Mouse (Mus musculus): ENCODE measurements around the gene Ncoa6. TPM values are rescaled to one million over a fixed set of nuclear protein-coding genes. Genes with fewer than 3 reads are reported as not detected.

The Ncoa6 gene
- polyA plus RNA-seq, 1 experiment from 2014 or later: 34.8 TPM

GRCm38 (mm10) chr2:155381643-155382331, 91.9 kb downstream of the Ncoa6 start:
- Histone ChIP-seq H3K36me3 (ENCODE audit: control insufficient read depth, insufficient read depth, low read length) (no peaks in the 10 kb centered on the region), H3K4me3 (ENCODE audit: low read depth, low read length) (peak overlapping the region; percentile 81), H3K9ac (ENCODE audit: low read depth, low read length) (peak overlapping the region; percentile 95), H3K4me1 (replicated peaks; ENCODE audit: control insufficient read depth, insufficient read depth, low read length) (peaks cover 12% of the 10 kb centered on the region), H3K9me3 (ENCODE audit: control insufficient read depth, low read length) (no peaks in the 10 kb centered on the region), H3K27ac (ENCODE audit: low read depth, low read length) (peak overlapping the region; percentile 97), H3K4me2 (replicated peaks; ENCODE audit: low read depth, low read length) (peak overlapping the region; percentile 82), H3K27me3 (ENCODE audit: control insufficient read depth, insufficient read depth, low read length) (peaks cover 2% of the 10 kb centered on the region; the same call in 1 of the 2 replicates)
- ATAC-seq (ENCODE audit: low FRiP score) (peak; percentile 94), DNase-seq (ENCODE audit: low spot score) (peak; percentile 98)
- WGBS: under 1% methylated on average over 68 of the region's 68 CpGs

- H3K27ac ChIP-seq (ENCODE audit: low read depth, low read length): peak overlapping the region; percentile 97
Observed at GRCm38 (mm10) chr2:155381060-155381437, 92.6 kb downstream of the Ncoa6 start.

GRCm38 (mm10) chr2:155380261-155381059, 93.2 kb downstream of the Ncoa6 start, which contains the start of gene Trp53inp2:
Gene Trp53inp2 (plus strand): TSS chr2:155381059.
- Histone ChIP-seq H3K36me3 (ENCODE audit: control insufficient read depth, insufficient read depth, low read length) (no peaks in the 10 kb centered on the region), H3K27me3 (ENCODE audit: control insufficient read depth, insufficient read depth, low read length) (peaks cover 2% of the 10 kb centered on the region; the same call in 1 of the 2 replicates), H3K4me2 (replicated peaks; ENCODE audit: low read depth, low read length) (peak within 1 kb of the TSS; percentile 82), H3K9me3 (ENCODE audit: control insufficient read depth, low read length) (no peaks in the 10 kb centered on the region), H3K4me1 (replicated peaks; ENCODE audit: control insufficient read depth, insufficient read depth, low read length) (0 out of 2 replicates have a peak, but pooled peaks cover 5% of the 10 kb centered on the region), H3K4me3 (ENCODE audit: low read depth, low read length) (peak within 1 kb of the TSS; percentile 81), H3K27ac (ENCODE audit: low read depth, low read length) (peak within 1 kb of the TSS; percentile 97), H3K9ac (ENCODE audit: low read depth, low read length) (peak within 1 kb of the TSS; percentile 95)
- no peak for DNase-seq (ENCODE audit: low spot score)
- no peak for ATAC-seq (ENCODE audit: low FRiP score)
- 52% methylated on average over 8 of the region's 8 CpGs for WGBS

More at GRCm38 (mm10) chr2:155381060-155381437, 92.6 kb downstream of the Ncoa6 start:
- Histone ChIP-seq H3K27me3 (ENCODE audit: control insufficient read depth, insufficient read depth, low read length) (peaks cover 2% of the 10 kb centered on the region; the same call in 1 of the 2 replicates), H3K4me1 (replicated peaks; ENCODE audit: control insufficient read depth, insufficient read depth, low read length) (peaks cover 9% of the 10 kb centered on the region; the same call in 1 of the 2 replicates), H3K9me3 (ENCODE audit: control insufficient read depth, low read length) (no peaks in the 10 kb centered on the region), H3K4me3 (ENCODE audit: low read depth, low read length) (peak overlapping the region; percentile 81), H3K4me2 (replicated peaks; ENCODE audit: low read depth, low read length) (peak overlapping the region; percentile 82), H3K9ac (ENCODE audit: low read depth, low read length) (peak overlapping the region; percentile 95), H3K36me3 (ENCODE audit: control insufficient read depth, insufficient read depth, low read length) (no peaks in the 10 kb centered on the region)
- DNase-seq (ENCODE audit: low spot score): peak; percentile 38
- WGBS: 2% methylated on average over 11 of the region's 11 CpGs
- ATAC-seq (ENCODE audit: low FRiP score): no peak

- DNase-seq (ENCODE audit: low spot score): no peak
- Histone ChIP-seq H3K4me3 (ENCODE audit: low read depth, low read length) (no peak overlapping the region), H3K27ac (ENCODE audit: low read depth, low read length) (no peak overlapping the region), H3K36me3 (ENCODE audit: control insufficient read depth, insufficient read depth, low read length) (no peaks in the 10 kb centered on the region), H3K27me3 (ENCODE audit: control insufficient read depth, insufficient read depth, low read length) (peaks cover 2% of the 10 kb centered on the region; the same call in 1 of the 2 replicates), H3K9me3 (ENCODE audit: control insufficient read depth, low read length) (no peaks in the 10 kb centered on the region), H3K4me2 (replicated peaks; ENCODE audit: low read depth, low read length) (no peak overlapping the region), H3K4me1 (replicated peaks; ENCODE audit: control insufficient read depth, insufficient read depth, low read length) (0 out of 2 replicates have a peak, but pooled peaks cover 2% of the 10 kb centered on the region), H3K9ac (ENCODE audit: low read depth, low read length) (no peak overlapping the region)
- WGBS: 76% methylated on average over 10 of the region's 10 CpGs
- no peak for ATAC-seq (ENCODE audit: low FRiP score)
Observed at GRCm38 (mm10) chr2:155376191-155376590, 97.5 kb downstream of the Ncoa6 start.

- H3K27ac ChIP-seq (ENCODE audit: low read depth, low read length): no peak overlapping the region
- H3K9me3 ChIP-seq (ENCODE audit: control insufficient read depth, low read length): no peaks in the 10 kb centered on the region
- H3K4me1 ChIP-seq (replicated peaks; ENCODE audit: control insufficient read depth, insufficient read depth, low read length): no peaks in the 10 kb centered on the region
- ATAC-seq (ENCODE audit: low FRiP score): no peak
- no peak overlapping the region for H3K4me3 ChIP-seq (ENCODE audit: low read depth, low read length)
- H3K36me3 ChIP-seq (ENCODE audit: control insufficient read depth, insufficient read depth, low read length): no peaks in the 10 kb centered on the region
- no peak for DNase-seq (ENCODE audit: low spot score)
- H3K9ac ChIP-seq (ENCODE audit: low read depth, low read length): no peak overlapping the region
- H3K27me3 ChIP-seq (ENCODE audit: control insufficient read depth, insufficient read depth, low read length): 0 out of 2 replicates have a peak, but pooled peaks cover under 1% of the 10 kb centered on the region
- no peak overlapping the region for H3K4me2 ChIP-seq (replicated peaks; ENCODE audit: low read depth, low read length)
Observed at GRCm38 (mm10) chr2:155374521-155374920, 99.2 kb downstream of the Ncoa6 start.

GRCm38 (mm10) chr2:155373886-155374285, 99.8 kb downstream of the Ncoa6 start:
- 77% methylated on average over 1 of the region's 1 CpGs for WGBS

GRCm38 (mm10) chr2:155373302-155373701, 100.4 kb downstream of the Ncoa6 start:
- H3K4me3 ChIP-seq (ENCODE audit: low read depth, low read length): no peak overlapping the region
- no peaks in the 10 kb centered on the region for H3K9me3 ChIP-seq (ENCODE audit: control insufficient read depth, low read length)
- H3K4me1 ChIP-seq (replicated peaks; ENCODE audit: control insufficient read depth, insufficient read depth, low read length): no peaks in the 10 kb centered on the region
- H3K9ac ChIP-seq (ENCODE audit: low read depth, low read length): no peak overlapping the region
- no peaks in the 10 kb centered on the region for H3K36me3 ChIP-seq (ENCODE audit: control insufficient read depth, insufficient read depth, low read length)
- DNase-seq (ENCODE audit: low spot score): no peak
- H3K4me2 ChIP-seq (replicated peaks; ENCODE audit: low read depth, low read length): no peak overlapping the region
- no peak overlapping the region for H3K27ac ChIP-seq (ENCODE audit: low read depth, low read length)
- H3K27me3 ChIP-seq (ENCODE audit: control insufficient read depth, insufficient read depth, low read length): no peaks in the 10 kb centered on the region
- no peak for ATAC-seq (ENCODE audit: low FRiP score)
- WGBS: 83% methylated on average over 1 of the region's 1 CpGs

More at GRCm38 (mm10) chr2:155373886-155374285, 99.8 kb downstream of the Ncoa6 start:
- Histone ChIP-seq H3K9ac (ENCODE audit: low read depth, low read length) (no peak overlapping the region), H3K27ac (ENCODE audit: low read depth, low read length) (no peak overlapping the region), H3K27me3 (ENCODE audit: control insufficient read depth, insufficient read depth, low read length) (no peaks in the 10 kb centered on the region), H3K4me2 (replicated peaks; ENCODE audit: low read depth, low read length) (no peak overlapping the region), H3K9me3 (ENCODE audit: control insufficient read depth, low read length) (no peaks in the 10 kb centered on the region), H3K4me3 (ENCODE audit: low read depth, low read length) (no peak overlapping the region), H3K36me3 (ENCODE audit: control insufficient read depth, insufficient read depth, low read length) (no peaks in the 10 kb centered on the region), H3K4me1 (replicated peaks; ENCODE audit: control insufficient read depth, insufficient read depth, low read length) (no peaks in the 10 kb centered on the region)
- ATAC-seq (ENCODE audit: low FRiP score) (no peak), DNase-seq (ENCODE audit: low spot score) (no peak)

GRCm38 (mm10) chr2:155372451-155372850, 101.2 kb downstream of the Ncoa6 start:
- no peak for ATAC-seq (ENCODE audit: low FRiP score)
- Histone ChIP-seq H3K4me2 (replicated peaks; ENCODE audit: low read depth, low read length) (no peak overlapping the region), H3K4me1 (replicated peaks; ENCODE audit: control insufficient read depth, insufficient read depth, low read length) (no peaks in the 10 kb centered on the region), H3K27ac (ENCODE audit: low read depth, low read length) (no peak overlapping the region), H3K4me3 (ENCODE audit: low read depth, low read length) (no peak overlapping the region), H3K36me3 (ENCODE audit: control insufficient read depth, insufficient read depth, low read length) (no peaks in the 10 kb centered on the region), H3K9ac (ENCODE audit: low read depth, low read length) (no peak overlapping the region), H3K9me3 (ENCODE audit: control insufficient read depth, low read length) (no peaks in the 10 kb centered on the region), H3K27me3 (ENCODE audit: control insufficient read depth, insufficient read depth, low read length) (no peaks in the 10 kb centered on the region)
- no peak for DNase-seq (ENCODE audit: low spot score)
- WGBS: 65% methylated on average over 4 of the region's 4 CpGs
